8 mouse cellular contexts compared by ENCODE assay signal in genomic region chr17:57096623-57096920, GRCm38 (mm10). TPM values are rescaled to one million over a fixed set of nuclear protein-coding genes. Genes with fewer than 3 reads are reported as not detected.
DNase-seq lines count a peak whose midpoint lies in the region; ATAC-seq and TF ChIP-seq lines count a peak whose summit lies in the region.

No protein-coding gene starts in this region.

- H3K4me2 ChIP-seq in hindbrain, postnatal 0 days (ENCODE audit: low read depth, low read length): peak overlapping the region; percentile 55

- WGBS in hindbrain, postnatal 0 days: 2% methylated on average over 11 of the region's 11 CpGs

- peak; percentile 79 for DNase-seq in T-cell, adult 2 months (ENCODE audit: low spot score)
- peak; percentile 90 for DNase-seq in cerebellum, postnatal 36 days
- peak; percentile 86 for DNase-seq in gastrocnemius, adult 2 months
- DNase-seq in hindbrain, postnatal 0 days (ENCODE audit: low spot score): peak; percentile 82
- DNase-seq in left cerebral cortex, adult 2 months (ENCODE audit: extremely low spot score in 1 of 2, low spot score in 2 of 2): peak; percentile 79 to 87
- peak; percentile 85 to 87 for DNase-seq in right cerebral cortex, adult 2 months (ENCODE audit: low spot score in 2 of 2)
- peak; percentile 86 for DNase-seq in urinary bladder, postnatal 14 days (ENCODE audit: low spot score)

- intact Hi-C loops in gastrocnemius, adult 2 months (cut with DNase I): loop anchor here (2.0 kb wide), 2 partner anchors 70 to 238 kb away; no protein-coding TSS in a partner anchor
- intact Hi-C loops in left cerebral cortex, adult 2 months (cut with DNase I): loop anchor here (1.0 to 2.0 kb wide), 2 partner anchors 71 to 238 kb away; no protein-coding TSS in a partner anchor

- H3K4me1 ChIP-seq in hindbrain, postnatal 0 days (ENCODE audit: insufficient read depth, low read length): no peaks in the 10 kb centered on the region; the same call in 1 of the 2 replicates
- peaks cover 70% of the 10 kb centered on the region for H3K4me1 ChIP-seq in megakaryocyte, embryonic 14.5 days

- H3K9ac ChIP-seq in hindbrain, postnatal 0 days (replicated peaks; ENCODE audit: low read length): no peak overlapping the region

- ATAC-seq in hindbrain, postnatal 0 days: peak; percentile 78

- no peaks in the 10 kb centered on the region for H3K27me3 ChIP-seq in hindbrain, postnatal 0 days (ENCODE audit: insufficient read depth, low read length)
- H3K27me3 ChIP-seq in megakaryocyte, embryonic 14.5 days (replicated peaks): no peaks in the 10 kb centered on the region

- H3K9me3 ChIP-seq in hindbrain, postnatal 0 days (ENCODE audit: low read length): no peaks in the 10 kb centered on the region
- peaks cover 6% of the 10 kb centered on the region; the same call in 1 of the 2 replicates for H3K9me3 ChIP-seq in megakaryocyte, embryonic 14.5 days

- H3K4me3 ChIP-seq in gastrocnemius, adult 2 months: peak overlapping the region; percentile 49
- peak overlapping the region; percentile 26 for H3K4me3 ChIP-seq in hindbrain, postnatal 0 days (ENCODE audit: low read length)
- 0 out of 2 replicates have a peak overlapping the region, but pooled peaks have one; percentile 5 for H3K4me3 ChIP-seq in left cerebral cortex, adult 2 months
- peak overlapping the region; percentile 90 for H3K4me3 ChIP-seq in megakaryocyte, embryonic 14.5 days (replicated peaks)

- peak; percentile 85 for TF ChIP-seq CTCF in gastrocnemius, adult 2 months (IDR thresholded peaks at IDR 0.05)
- TF ChIP-seq CTCF in hindbrain, postnatal 0 days (IDR thresholded peaks at IDR 0.05; ENCODE audit: low read depth): peak; percentile 96
- TF ChIP-seq CTCF in left cerebral cortex, adult 2 months (IDR thresholded peaks at IDR 0.05): peak; percentile 92

- no peak overlapping the region for H3K27ac ChIP-seq in gastrocnemius, adult 2 months
- no peak overlapping the region for H3K27ac ChIP-seq in hindbrain, postnatal 0 days
- H3K27ac ChIP-seq in left cerebral cortex, adult 2 months: no peak overlapping the region

- H3K36me3 ChIP-seq in hindbrain, postnatal 0 days (ENCODE audit: insufficient read depth, low read length): no peaks in the 10 kb centered on the region
- H3K36me3 ChIP-seq in megakaryocyte, embryonic 14.5 days (replicated peaks; ENCODE audit: low read length): peaks cover 46% of the 10 kb centered on the region

RNA-seq across cellular contexts. Expression of gene Tnfsf9, which starts 8.6 kb away (rescaled TPM):
- under 1 TPM; 0.47 to 0.61 TPM for total RNA-seq in gastrocnemius, adult 2 months (2021)
- total RNA-seq in hindbrain, postnatal 0 days (2014; rRNA removed): 3.1 and 8.1 TPM in 2 replicates
- 4.3 and 4.7 TPM in 2 replicates for polyA plus RNA-seq in hindbrain, postnatal 0 days (2015; fragmentation: Nextera tagmentation; extraction: Ambion mirVana)
- total RNA-seq in left cerebral cortex, adult 2 months (2021): under 1 TPM; 0.27 to 0.44 TPM
- polyA plus RNA-seq in megakaryocyte, embryonic 14.5 days (2012; ENCODE audit: insufficient read depth, low replicate concordance): 3.3 and 4.6 TPM in 2 replicates

RNA-seq across cellular contexts. Expression of gene Tubb4a, which starts 9.0 kb away (rescaled TPM):
- 1 to 10 TPM in 1 of 2 experiments, under 1 TPM in 1; 0.64 to 1.7 TPM for total RNA-seq in gastrocnemius, adult 2 months (2021)
- total RNA-seq in hindbrain, postnatal 0 days (2014; rRNA removed): 201 and 209 TPM in 2 replicates
- polyA plus RNA-seq in hindbrain, postnatal 0 days (2015; fragmentation: Nextera tagmentation; extraction: Ambion mirVana): 295 and 346 TPM in 2 replicates
- total RNA-seq in left cerebral cortex, adult 2 months (2021): 100 to 1,000 TPM; 584 to 587 TPM
- polyA plus RNA-seq in megakaryocyte, embryonic 14.5 days (2012; ENCODE audit: insufficient read depth, low replicate concordance): 1.4 and 1.5 TPM in 2 replicates

RNA-seq across cellular contexts. Expression of gene Dennd1c, which starts 18.3 kb away (rescaled TPM):
- total RNA-seq in gastrocnemius, adult 2 months (2021): under 1 TPM; 0.22 to 0.56 TPM
- 1.5 and 3.8 TPM in 2 replicates for total RNA-seq in hindbrain, postnatal 0 days (2014; rRNA removed)
- 2.8 and 3.0 TPM in 2 replicates for polyA plus RNA-seq in hindbrain, postnatal 0 days (2015; fragmentation: Nextera tagmentation; extraction: Ambion mirVana)
- total RNA-seq in left cerebral cortex, adult 2 months (2021): 1 to 10 TPM; 1.0 to 1.5 TPM
- 15.6 and 31.6 TPM in 2 replicates for polyA plus RNA-seq in megakaryocyte, embryonic 14.5 days (2012; ENCODE audit: insufficient read depth, low replicate concordance)

RNA-seq across cellular contexts. Expression of gene Slc25a23, which starts 36.9 kb away (rescaled TPM):
- total RNA-seq in gastrocnemius, adult 2 months (2021): 10 to 100 TPM; 34.4 to 52.2 TPM
- total RNA-seq in hindbrain, postnatal 0 days (2014; rRNA removed): 122 and 150 TPM in 2 replicates
- polyA plus RNA-seq in hindbrain, postnatal 0 days (2015; fragmentation: Nextera tagmentation; extraction: Ambion mirVana): 33.2 and 38.2 TPM in 2 replicates
- total RNA-seq in left cerebral cortex, adult 2 months (2021): 100 to 1,000 TPM; 322 to 366 TPM
- 0.49 and 6.1 TPM in 2 replicates for polyA plus RNA-seq in megakaryocyte, embryonic 14.5 days (2012; ENCODE audit: insufficient read depth, low replicate concordance)

RNA-seq across cellular contexts. Expression of gene Crb3, which starts 37.7 kb away (rescaled TPM):
- not detected for total RNA-seq in gastrocnemius, adult 2 months (2021)
- 7.1 and 8.2 TPM in 2 replicates for total RNA-seq in hindbrain, postnatal 0 days (2014; rRNA removed)
- 6.0 and 6.2 TPM in 2 replicates for polyA plus RNA-seq in hindbrain, postnatal 0 days (2015; fragmentation: Nextera tagmentation; extraction: Ambion mirVana)
- under 1 TPM in 1 of 2 experiments, not detected in 1; 0.77 TPM for total RNA-seq in left cerebral cortex, adult 2 months (2021)
- polyA plus RNA-seq in megakaryocyte, embryonic 14.5 days (2012; ENCODE audit: insufficient read depth, low replicate concordance): 0.11 TPM in 1 of 2 replicates, not detected in the other

Comparison
In these comparisons a context has a peak if more than half of its experiments do, and no peak if none do; other contexts are left out.
1. H3K4me3 ChIP-seq: peak in every context shown above with its lines; median percentile 90 in megakaryocyte, embryonic 14.5 days; 49 in gastrocnemius, adult 2 months; 26 in hindbrain, postnatal 0 days; 5 in left cerebral cortex, adult 2 months.
2. RNA of gene Tubb4a, which starts 9.0 kb away (total RNA-seq): 584 to 587 TPM in left cerebral cortex, adult 2 months and 201 to 209 TPM in hindbrain, postnatal 0 days; 0.64 to 1.7 TPM in gastrocnemius, adult 2 months; every median in the first group is over 10 times any median in the second.
3. Peak in every context shown above with its lines, with median percentiles within 50 percentile points of each other: DNase-seq and CTCF ChIP-seq.